Mouse (Mus musculus) embryonic fibroblast, embryonic 13.5 days (primary cell): ENCODE measurements at regions not wholly inside any gene's neighbourhood (a gene's known extent, or its start where the extent isn't known, plus 50 kb on each side); places are given as distances from the start of the nearest gene placed in this dataset.

Source experiments
- CTCF ChIP-seq: IDR thresholded peaks from 2 replicates; pipeline ENCODE4 v1.5.1; 2011; ENCODE audit warnings: mild to moderate bottlenecking, control low read depth, low read length, moderate library complexity, borderline replicate concordance; ENCODE audit not compliant: insufficient read depth
- POLR2A ChIP-seq: IDR thresholded peaks from 2 replicates; pipeline ENCODE4 v1.6.1; 2011; ENCODE audit warnings: low read depth, mild to moderate bottlenecking, control low read depth, low read length, moderate library complexity

DNA sequence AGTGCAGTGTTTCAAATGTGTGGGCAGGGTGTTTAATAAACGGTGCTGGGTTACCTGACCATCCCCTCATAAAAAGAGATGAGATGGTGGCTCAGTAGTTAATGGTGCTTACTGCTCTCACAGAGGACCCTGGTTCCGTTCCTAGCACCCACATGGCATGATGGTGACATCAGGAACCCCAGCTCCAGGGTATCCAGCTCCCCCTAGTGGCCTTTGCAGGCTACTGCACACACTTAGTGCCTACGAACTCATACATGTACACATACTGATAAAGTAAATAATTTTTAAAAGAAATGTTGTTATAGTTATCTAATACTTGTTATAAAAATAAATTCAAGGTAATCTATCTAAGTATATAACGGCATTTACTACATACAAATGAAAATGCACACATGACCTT, 157.3 kb downstream of the Rpap3 start:
- TF ChIP-seq POLR2A: no peak
- no peak for TF ChIP-seq CTCF
